Mouse (Mus musculus) embryonic facial prominence, embryonic 15.5 days (tissue): ENCODE data around the gene Olfr921. TPM values are rescaled to one million over a fixed set of nuclear protein-coding genes. Genes with fewer than 3 reads are reported as not detected.

Experiments
- ATAC-seq: fragments of 200-750 bp; cut with Nextera tagmentation; 2 replicates; pipeline ENCODE4 v1.8.0; 2017; ENCODE audit warnings: low read depth, moderate TSS enrichment; ENCODE audit not compliant: insufficient number of reproducible peaks, low FRiP score, low TSS enrichment
- H3K27ac ChIP-seq: fragments of 300-500 bp; sonication (generic); replicated peaks from 2 replicates; pipeline ENCODE4 v1.5.1; 2015; ENCODE audit warnings: mild to moderate bottlenecking, inconsistent platforms
- H3K27me3 ChIP-seq: fragments of 300-500 bp; sonication (generic); 2 replicates; pipeline ENCODE4 v1.6.1; 2015; ENCODE audit warnings: inconsistent platforms
- H3K36me3 ChIP-seq: fragments of 300-500 bp; sonication (generic); 2 replicates; pipeline ENCODE4 v1.6.1; 2015; ENCODE audit warnings: mild to moderate bottlenecking, inconsistent platforms
- H3K4me1 ChIP-seq: fragments of 300-500 bp; sonication (generic); 2 replicates; pipeline ENCODE4 v1.6.1; 2015; ENCODE audit warnings: inconsistent platforms
- H3K4me2 ChIP-seq: fragments of 300-500 bp; sonication (generic); replicated peaks from 2 replicates; pipeline ENCODE4 v1.6.1; 2015; ENCODE audit warnings: mild to moderate bottlenecking, inconsistent platforms
- H3K4me3 ChIP-seq: fragments of 300-500 bp; sonication (generic); replicated peaks from 2 replicates; pipeline ENCODE4 v1.5.1; 2015; ENCODE audit warnings: mild to moderate bottlenecking, inconsistent platforms
- H3K9ac ChIP-seq: fragments of 300-500 bp; sonication (generic); 2 replicates; pipeline ENCODE4 v1.6.1; 2015; ENCODE audit warnings: inconsistent platforms
- H3K9me3 ChIP-seq: fragments of 300-500 bp; sonication (generic); replicated peaks from 2 replicates; pipeline ENCODE4 v1.6.1; 2016; ENCODE audit warnings: inconsistent platforms
- WGBS: fragments of 180-500 bp; shearing (Covaris S2); methylation state at CpG from one replicate; pipeline ENCODE4 v1.1.7; 2015; 5-methylcytosine and 5-hydroxymethylcytosine counted together
- polyA plus RNA-seq: library from polyadenylated mRNA; unstranded; fragments of >200 nt; fragmentation: Nextera tagmentation; extraction: Ambion mirVana; gene quantifications from 2 replicates; pipeline ENCODE4 v1.2.1, GENCODE M21; 2015

Olfr921 gene
- polyA plus RNA-seq: not detected in 2 replicates

DNA sequence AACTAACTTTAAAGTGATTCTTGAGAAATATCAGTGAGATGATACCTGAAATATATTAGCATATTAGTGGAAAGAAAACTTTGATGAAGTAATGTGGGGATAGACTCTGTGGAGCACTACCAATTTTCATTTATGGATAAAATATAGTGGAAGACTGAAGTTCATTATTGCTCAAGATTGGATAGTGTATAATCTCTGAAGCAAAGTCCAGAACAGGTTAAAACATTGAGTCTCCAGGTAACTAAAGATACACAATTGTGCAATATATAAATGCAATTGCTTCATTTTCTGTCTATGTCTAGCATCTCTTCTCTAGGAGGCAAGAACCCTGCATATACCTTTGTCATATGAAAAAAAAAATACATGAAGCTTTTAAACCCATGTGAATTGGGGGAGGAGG, at the start of gene Olfr921:
Gene Olfr921 (plus strand): TSS at position 301 of the 400 bp plus-strand sequence.
- no peaks in the 10 kb centered on the region for H3K9me3 ChIP-seq
- H3K4me3 ChIP-seq: no peak within 1 kb of the TSS
- H3K36me3 ChIP-seq: no peaks in the 10 kb centered on the region
- no peak within 1 kb of the TSS for H3K4me2 ChIP-seq
- H3K27me3 ChIP-seq: no peaks in the 10 kb centered on the region
- H3K9ac ChIP-seq: no peak within 1 kb of the TSS
- no peak within 1 kb of the TSS for H3K27ac ChIP-seq
- no peaks in the 10 kb centered on the region for H3K4me1 ChIP-seq
- no peak for ATAC-seq

GRCm38 (mm10) chr9:38724044-38724443, 48.8 kb upstream of the Olfr921 start:
- Histone ChIP-seq H3K36me3 (peaks cover 31% of the 10 kb centered on the region), H3K9ac (no peak overlapping the region), H3K4me2 (no peak overlapping the region), H3K9me3 (no peaks in the 10 kb centered on the region), H3K27me3 (no peaks in the 10 kb centered on the region), H3K27ac (no peak overlapping the region), H3K4me3 (no peak overlapping the region), H3K4me1 (peaks cover 7% of the 10 kb centered on the region)
- no peak for ATAC-seq
- 94% methylated on average over 1 of the region's 1 CpGs for WGBS

DNA sequence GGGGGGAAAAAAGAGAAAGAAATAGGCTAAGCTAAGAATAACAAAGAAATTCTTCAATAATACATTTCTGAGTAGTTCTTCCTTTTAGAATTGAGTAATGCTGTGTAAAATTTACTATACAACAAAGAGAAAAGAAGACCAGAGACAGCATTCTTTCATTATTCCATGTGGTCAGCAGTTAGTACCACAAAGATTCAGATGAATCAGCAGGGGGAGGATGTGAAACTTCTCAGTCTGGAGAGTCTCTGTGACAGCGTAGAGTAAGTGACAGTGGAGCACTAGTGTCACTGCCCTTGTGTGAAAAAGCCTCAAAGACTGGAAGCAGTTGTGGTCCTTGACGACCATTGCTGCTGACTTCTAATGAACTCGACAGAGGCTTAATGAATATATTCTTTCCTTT, 44.6 kb upstream of the Olfr921 start:
- H3K9me3 ChIP-seq: no peaks in the 10 kb centered on the region
- WGBS: 83% methylated on average over 3 of the region's 3 CpGs
- H3K9ac ChIP-seq: no peak overlapping the region
- peaks cover 27% of the 10 kb centered on the region for H3K36me3 ChIP-seq
- no peak overlapping the region for H3K27ac ChIP-seq
- H3K4me1 ChIP-seq: no peaks in the 10 kb centered on the region
- no peak for ATAC-seq
- H3K27me3 ChIP-seq: no peaks in the 10 kb centered on the region
- no peak overlapping the region for H3K4me2 ChIP-seq
- no peak overlapping the region for H3K4me3 ChIP-seq

GRCm38 (mm10) chr9:38741408-38741807, 31.5 kb upstream of the Olfr921 start:
- Histone ChIP-seq H3K27ac (no peak overlapping the region), H3K4me3 (no peak overlapping the region), H3K9me3 (no peaks in the 10 kb centered on the region), H3K36me3 (0 out of 2 replicates have a peak, but pooled peaks cover 5% of the 10 kb centered on the region), H3K27me3 (no peaks in the 10 kb centered on the region), H3K4me2 (no peak overlapping the region), H3K4me1 (no peaks in the 10 kb centered on the region), H3K9ac (no peak overlapping the region)
- 78% methylated on average over 1 of the region's 1 CpGs for WGBS
- no peak for ATAC-seq

- Histone ChIP-seq H3K9me3 (no peaks in the 10 kb centered on the region), H3K27ac (no peak overlapping the region), H3K4me3 (no peak overlapping the region), H3K9ac (no peak overlapping the region), H3K27me3 (no peaks in the 10 kb centered on the region), H3K4me1 (no peaks in the 10 kb centered on the region), H3K36me3 (0 out of 2 replicates have a peak, but pooled peaks cover 5% of the 10 kb centered on the region), H3K4me2 (no peak overlapping the region)
- no peak for ATAC-seq
- WGBS: 89% methylated on average over 4 of the region's 4 CpGs
These were observed 28.1 kb upstream of the Olfr921 start for GRCm38 (mm10) chr9:38744619-38745315.

DNA sequence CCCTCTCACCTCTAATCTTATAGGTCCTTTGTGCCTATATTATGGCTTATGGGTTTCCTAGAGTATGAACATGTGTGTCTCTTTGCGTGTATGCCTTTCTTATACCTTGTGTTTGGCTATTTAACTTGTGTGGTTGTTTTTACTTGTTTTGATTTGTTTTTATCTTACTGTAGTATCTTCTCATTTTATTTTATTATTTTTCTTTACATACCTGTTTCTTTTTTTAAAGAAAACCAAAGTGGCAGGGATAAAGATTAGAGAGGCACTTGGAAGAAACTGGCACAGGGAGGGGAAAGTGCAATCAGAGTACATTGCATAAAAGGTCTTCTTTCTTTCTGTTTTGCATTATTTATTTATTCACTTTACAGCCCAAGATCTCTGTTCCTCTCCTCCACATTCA, 20.9 kb upstream of the Olfr921 start, which contains the start of gene Olfr920:
Gene Olfr920 (plus strand): TSS at position 301 of the 400 bp plus-strand sequence.
- no peaks in the 10 kb centered on the region for H3K4me1 ChIP-seq

DNA sequence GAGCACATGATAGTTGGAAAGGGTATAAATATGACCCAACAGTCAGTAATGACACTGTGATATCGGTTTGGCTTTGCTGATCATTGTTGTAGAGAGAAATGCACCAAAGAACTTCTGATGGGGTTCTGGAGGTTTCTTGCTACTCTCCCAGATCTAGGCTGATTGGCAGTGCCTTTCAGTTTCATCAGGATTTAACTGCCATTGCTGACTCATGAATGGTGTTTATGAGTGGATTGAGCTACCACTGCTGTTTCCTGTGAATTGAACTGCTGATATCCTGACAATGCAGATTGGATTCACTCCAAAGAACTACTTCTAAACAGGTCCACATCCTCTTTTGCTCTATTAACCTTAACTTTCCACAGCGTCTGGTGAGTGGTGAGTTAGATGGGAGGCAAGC, 19.8 kb downstream of the Olfr921 start:
- ATAC-seq: no peak
- H3K4me3 ChIP-seq: no peak overlapping the region
- WGBS: 89% methylated on average over 2 of the region's 2 CpGs

More for the DNA sequence above, 20.9 kb upstream of the Olfr921 start, which contains the start of gene Olfr920:
- no peak for ATAC-seq
- H3K36me3 ChIP-seq: no peaks in the 10 kb centered on the region
- H3K9ac ChIP-seq: no peak within 1 kb of the TSS
- no peaks in the 10 kb centered on the region for H3K27me3 ChIP-seq
- H3K4me3 ChIP-seq: no peak within 1 kb of the TSS
- 97% methylated on average over 1 of the region's 1 CpGs for WGBS
- H3K9me3 ChIP-seq: no peaks in the 10 kb centered on the region
- no peak within 1 kb of the TSS for H3K4me2 ChIP-seq
- no peak within 1 kb of the TSS for H3K27ac ChIP-seq

GRCm38 (mm10) chr9:38805696-38806095, 32.8 kb downstream of the Olfr921 start:
- Histone ChIP-seq H3K27me3 (no peaks in the 10 kb centered on the region), H3K4me2 (no peak overlapping the region), H3K4me3 (no peak overlapping the region), H3K9me3 (no peaks in the 10 kb centered on the region), H3K9ac (no peak overlapping the region), H3K4me1 (no peaks in the 10 kb centered on the region), H3K27ac (no peak overlapping the region), H3K36me3 (no peaks in the 10 kb centered on the region)
- no peak for ATAC-seq

More for the DNA sequence above, 19.8 kb downstream of the Olfr921 start:
- no peaks in the 10 kb centered on the region for H3K4me1 ChIP-seq
- H3K9ac ChIP-seq: no peak overlapping the region
- no peaks in the 10 kb centered on the region for H3K27me3 ChIP-seq
- H3K4me2 ChIP-seq: no peak overlapping the region
- no peaks in the 10 kb centered on the region for H3K9me3 ChIP-seq
- no peak overlapping the region for H3K27ac ChIP-seq
- no peaks in the 10 kb centered on the region for H3K36me3 ChIP-seq

- Histone ChIP-seq H3K4me1 (no peaks in the 10 kb centered on the region), H3K36me3 (no peaks in the 10 kb centered on the region), H3K9ac (no peak within 1 kb of the TSS), H3K9me3 (no peaks in the 10 kb centered on the region), H3K4me3 (no peak within 1 kb of the TSS), H3K27me3 (no peaks in the 10 kb centered on the region), H3K27ac (no peak within 1 kb of the TSS), H3K4me2 (no peak within 1 kb of the TSS)
- 59% methylated on average over 2 of the region's 2 CpGs for WGBS
- no peak for ATAC-seq
These were observed 41.4 kb downstream of the Olfr921 start, which contains the start of gene Olfr922 for GRCm38 (mm10) chr9:38814314-38814713. Gene Olfr922 (plus strand): TSS chr9:38814614.

GRCm38 (mm10) chr9:38815458-38815986, 42.7 kb downstream of the Olfr921 start:
- Histone ChIP-seq H3K36me3 (no peaks in the 10 kb centered on the region), H3K4me3 (no peak overlapping the region), H3K27ac (no peak overlapping the region), H3K27me3 (no peaks in the 10 kb centered on the region), H3K4me2 (no peak overlapping the region), H3K4me1 (no peaks in the 10 kb centered on the region), H3K9me3 (no peaks in the 10 kb centered on the region), H3K9ac (no peak overlapping the region)
- ATAC-seq: no peak
- 96% methylated on average over 1 of the region's 1 CpGs for WGBS

DNA sequence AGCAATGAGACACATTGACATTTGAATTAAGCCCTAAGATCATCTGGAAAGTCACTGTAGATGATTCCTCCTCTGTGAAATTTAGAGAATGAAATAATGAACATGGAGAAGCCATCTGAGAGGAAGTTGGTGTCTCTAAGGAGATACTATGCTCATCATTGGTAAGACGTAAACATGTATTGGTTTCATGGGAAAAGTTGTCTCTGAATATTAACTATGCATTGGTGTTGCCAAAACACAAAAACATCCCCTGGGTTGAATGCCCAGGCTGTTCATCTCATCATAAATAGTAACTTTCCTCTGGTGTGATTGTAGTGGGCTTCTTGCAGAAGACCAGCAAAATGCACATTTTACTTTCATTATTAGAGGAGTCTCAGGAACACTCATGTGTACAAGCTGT, 53.4 kb downstream of the Olfr921 start, which contains the start of gene Olfr923:
Gene Olfr923 (plus strand): TSS at position 301 of the 400 bp plus-strand sequence.
- H3K27me3 ChIP-seq: no peaks in the 10 kb centered on the region

More for the DNA sequence above, 53.4 kb downstream of the Olfr921 start, which contains the start of gene Olfr923:
- Histone ChIP-seq H3K9me3 (no peaks in the 10 kb centered on the region), H3K9ac (no peak within 1 kb of the TSS), H3K4me2 (no peak within 1 kb of the TSS), H3K27ac (no peak within 1 kb of the TSS), H3K4me3 (no peak within 1 kb of the TSS), H3K4me1 (no peaks in the 10 kb centered on the region), H3K36me3 (no peaks in the 10 kb centered on the region)
- ATAC-seq: no peak
- 84% methylated on average over 1 of the region's 1 CpGs for WGBS
